Mouse (Mus musculus) WW6 (cell line): Measurements from ENCODE around the gene Zfp865.
"Not testable (repeated sequence)": the region's sequence is repeated elsewhere in the genome, so short reads cannot be mapped to it uniquely, and the experiment has no call there.

Source experiments
- DNase-seq: peaks from one replicate; pipeline ENCODE4 v3.0.0-alpha.2; 2013; ENCODE audit warnings: low read depth, low spot score

The Zfp865 gene

GRCm38 (mm10) chr7:5051193-5052192, 31.3 kb downstream of the Zfp865 start, which contains the start of gene Zfp580:
TSS of gene Zfp580 (plus strand) at chr7:5051538.
- DNase-seq = peak; percentile 45

- DNase-seq = no peak
Observed at GRCm38 (mm10) chr7:5052438-5052837, 32.3 kb downstream of the Zfp865 start.

- no peak for DNase-seq
Observed at GRCm38 (mm10) chr7:5052931-5053343, 32.8 kb downstream of the Zfp865 start.

- DNase-seq = no peak
Observed at GRCm38 (mm10) chr7:5053456-5054179, 33.4 kb downstream of the Zfp865 start.

GRCm38 (mm10) chr7:5056651-5057263, 36.6 kb downstream of the Zfp865 start:
- no peak for DNase-seq

GRCm38 (mm10) chr7:5057381-5057780, 37.2 kb downstream of the Zfp865 start:
- no peak for DNase-seq

GRCm38 (mm10) chr7:5057804-5058203, 37.6 kb downstream of the Zfp865 start:
- DNase-seq = no peak

GRCm38 (mm10) chr7:5058631-5059030, 38.5 kb downstream of the Zfp865 start:
- DNase-seq = no peak

- DNase-seq = no peak
Observed at GRCm38 (mm10) chr7:5059421-5059820, 39.2 kb downstream of the Zfp865 start.

- DNase-seq = no peak
Observed at GRCm38 (mm10) chr7:5060239-5060731, 40.1 kb downstream of the Zfp865 start.

GRCm38 (mm10) chr7:5060944-5061773, 41.0 kb downstream of the Zfp865 start:
- peak; percentile 91 for DNase-seq

GRCm38 (mm10) chr7:5061774-5062359, 41.7 kb downstream of the Zfp865 start, which contains the start of gene U2af2:
TSS of gene U2af2 (plus strand) at chr7:5062143.
- no peak for DNase-seq

- no peak for DNase-seq
Observed at GRCm38 (mm10) chr7:5062360-5063001, 42.3 kb downstream of the Zfp865 start.

- DNase-seq = no peak
Observed at GRCm38 (mm10) chr7:5064886-5065285, 44.7 kb downstream of the Zfp865 start.

GRCm38 (mm10) chr7:5073586-5073985, 53.4 kb downstream of the Zfp865 start:
- no peak for DNase-seq

GRCm38 (mm10) chr7:5074984-5075383, 54.8 kb downstream of the Zfp865 start:
- no peak for DNase-seq

GRCm38 (mm10) chr7:5076931-5077330, 56.8 kb downstream of the Zfp865 start:
- no peak for DNase-seq

GRCm38 (mm10) chr7:5079365-5080009, 59.3 kb downstream of the Zfp865 start:
- DNase-seq = not testable (repeated sequence)

- peak; percentile 94 for DNase-seq
Observed at GRCm38 (mm10) chr7:5080010-5080751, 60.0 kb downstream of the Zfp865 start, which contains the start of gene Epn1. TSS of gene Epn1 (plus strand) at chr7:5080235.
